Mouse (Mus musculus): ENCODE measurements around the gene Elf2.

DNA sequence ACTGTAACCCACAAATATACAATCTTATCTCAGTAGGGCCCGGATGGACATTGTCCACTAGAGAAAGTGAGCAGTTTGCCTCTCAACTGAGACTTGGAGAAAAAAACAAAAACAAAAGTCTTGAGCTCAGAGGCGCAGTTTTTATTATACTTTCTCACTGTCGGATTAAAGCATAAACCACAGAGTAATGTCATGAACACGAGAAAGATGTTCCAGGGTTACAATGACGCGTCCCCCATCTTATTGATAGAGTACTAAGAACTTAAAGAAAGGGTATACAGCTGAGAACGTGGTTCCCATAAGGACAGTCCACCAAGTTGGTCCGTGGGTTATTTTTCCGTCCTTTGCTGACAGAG lies 1.1 kb downstream of the Elf2 start:
- TF ChIP-seq CTCF (IDR thresholded peaks at IDR 0.05; ENCODE audit: low read depth) (no peak), EP300 (IDR thresholded peaks at IDR 0.05; ENCODE audit: low read depth) (no peak)
